In genomic region chr6:99343815-99344214, GRCm38 (mm10) we compare ENCODE assay signal across 21 mouse cellular contexts.
"Had no signal": no experiment of that assay in that cellular context is flagged by ENCODE, and none has a peak within 500 bp of the region (broad histone marks: within the 10 kb centered on the region; RNA-seq: fewer than 3 reads in every experiment).

No protein-coding gene starts in this region.

- H3K4me3 ChIP-seq: layer of hippocampus, adult 2 months; left cerebral cortex, adult 2 months; liver, embryonic 13.5 days; megakaryocyte, embryonic 14.5 days; midbrain, embryonic 10.5 days; midbrain, embryonic 13.5 days; neural tube, embryonic 12.5 days; neural tube, embryonic 15.5 days; stomach, embryonic 15.5 days had no signal

- H3K27me3 ChIP-seq: liver, embryonic 13.5 days; megakaryocyte, embryonic 14.5 days; midbrain, embryonic 13.5 days; neural tube, embryonic 12.5 days; neural tube, embryonic 15.5 days; stomach, embryonic 15.5 days had no signal

- H3K9me3 ChIP-seq: liver, embryonic 13.5 days; midbrain, embryonic 10.5 days; midbrain, embryonic 13.5 days; neural tube, embryonic 12.5 days; neural tube, embryonic 15.5 days; stomach, embryonic 15.5 days had no signal

- H3K27ac ChIP-seq: kidney, postnatal 0 days; layer of hippocampus, adult 2 months; left cerebral cortex, adult 2 months; liver, embryonic 13.5 days; midbrain, embryonic 10.5 days; midbrain, embryonic 13.5 days; neural tube, embryonic 12.5 days; neural tube, embryonic 15.5 days; stomach, embryonic 15.5 days had no signal

- H3K4me2 ChIP-seq: liver, embryonic 13.5 days; midbrain, embryonic 13.5 days; neural tube, embryonic 12.5 days; neural tube, embryonic 15.5 days; stomach, embryonic 15.5 days had no signal

- H3K9ac ChIP-seq: liver, embryonic 13.5 days; midbrain, embryonic 13.5 days; neural tube, embryonic 12.5 days; neural tube, embryonic 15.5 days; stomach, embryonic 15.5 days had no signal

- ATAC-seq: midbrain, embryonic 13.5 days had no signal

- H3K36me3 ChIP-seq: liver, embryonic 13.5 days; midbrain, embryonic 13.5 days; neural tube, embryonic 12.5 days; neural tube, embryonic 15.5 days; stomach, embryonic 15.5 days had no signal

- DNase-seq: kidney, adult 18-20 months; kidney, postnatal 25 days; layer of hippocampus, adult 9-11 months; layer of hippocampus, postnatal 36 days; liver, embryonic 13.5 days; lung, adult 2 months; lung, postnatal 14 days; lung, postnatal 4 days; retina, postnatal 1 day; right cerebral cortex, postnatal 25 days; spleen, adult 18-20 months; thymus, postnatal 25 days had no signal
